Mouse (Mus musculus) stomach, postnatal 0 days (tissue): Measurements from ENCODE around the gene Myom1.

ENCODE experiments used
- CTCF ChIP-seq: IDR thresholded peaks from 2 replicates; pipeline ENCODE4 v1.5.1; 2016; ENCODE audit warnings: antibody characterized with exemption, low read depth, mild to moderate bottlenecking, moderate library complexity
- EP300 ChIP-seq: optimal IDR thresholded peaks from 2 replicates; pipeline ENCODE3; 2016; ENCODE audit warnings: antibody characterized with exemption

GRCm38 (mm10) chr17:71088991-71089434, 86.6 kb downstream of the Myom1 start:
- TF ChIP-seq CTCF (no peak), EP300 (peak; percentile 87)
